Mouse (Mus musculus) cerebellum, adult 11-12 months (tissue): Measurements from ENCODE around the gene Prlr.

Experiments
- DNase-seq: peaks from one replicate; pipeline ENCODE4 v3.0.0; 2022

Gene Prlr

GRCm38 (mm10) chr15:10177083-10177482 lies at the start of gene Prlr:
Gene Prlr, plus strand, starts transcription at chr15:10177238.
- DNase-seq = no peak

- DNase-seq = no peak
Measured at GRCm38 (mm10) chr15:10133781-10134180, 43.3 kb upstream of the Prlr start.

- no peak for DNase-seq
Measured at GRCm38 (mm10) chr15:10134889-10135288, 42.1 kb upstream of the Prlr start.

GRCm38 (mm10) chr15:10144520-10144919 lies 32.5 kb upstream of the Prlr start:
- no peak for DNase-seq

- no peak for DNase-seq
Measured at GRCm38 (mm10) chr15:10148196-10148595, 28.8 kb upstream of the Prlr start.

GRCm38 (mm10) chr15:10160663-10161062 lies 16.4 kb upstream of the Prlr start:
- DNase-seq = no peak

- DNase-seq = no peak
Measured at GRCm38 (mm10) chr15:10175078-10175477, 2.0 kb upstream of the Prlr start.

- DNase-seq = no peak
Measured at GRCm38 (mm10) chr15:10175656-10176055, 1.4 kb upstream of the Prlr start.

GRCm38 (mm10) chr15:10177519-10178130 lies 587 bp downstream of the Prlr start:
- no peak for DNase-seq

GRCm38 (mm10) chr15:10178131-10178566 lies 1.1 kb downstream of the Prlr start:
- no peak for DNase-seq

GRCm38 (mm10) chr15:10180694-10181093 lies 3.7 kb downstream of the Prlr start:
- DNase-seq = no peak

GRCm38 (mm10) chr15:10192101-10192630 lies 15.1 kb downstream of the Prlr start:
- no peak for DNase-seq

- no peak for DNase-seq
Measured at GRCm38 (mm10) chr15:10200991-10201390, 24.0 kb downstream of the Prlr start.

- DNase-seq = no peak
Measured at GRCm38 (mm10) chr15:10202504-10203302, 25.7 kb downstream of the Prlr start.

GRCm38 (mm10) chr15:10210261-10210770 lies 33.3 kb downstream of the Prlr start:
- DNase-seq = no peak

- DNase-seq = no peak
Measured at GRCm38 (mm10) chr15:10211992-10212391, 35.0 kb downstream of the Prlr start.

- no peak for DNase-seq
Measured at GRCm38 (mm10) chr15:10213213-10213612, 36.2 kb downstream of the Prlr start.

GRCm38 (mm10) chr15:10213710-10214109 lies 36.7 kb downstream of the Prlr start:
- no peak for DNase-seq

GRCm38 (mm10) chr15:10215719-10216118 lies 38.7 kb downstream of the Prlr start:
- DNase-seq = no peak

GRCm38 (mm10) chr15:10216189-10216588 lies 39.2 kb downstream of the Prlr start:
- DNase-seq = no peak

- DNase-seq = no peak
Measured at GRCm38 (mm10) chr15:10223614-10224155, 46.6 kb downstream of the Prlr start.

GRCm38 (mm10) chr15:10225701-10226100 lies 48.7 kb downstream of the Prlr start:
- DNase-seq = no peak

GRCm38 (mm10) chr15:10228636-10229035 lies 51.6 kb downstream of the Prlr start:
- DNase-seq = no peak

- no peak for DNase-seq
Measured at GRCm38 (mm10) chr15:10235977-10236376, 58.9 kb downstream of the Prlr start.
